Mouse (Mus musculus) G1E (cell line): ENCODE results near the gene Hoxb7. TPM values are rescaled to one million over a fixed set of nuclear protein-coding genes. Genes with fewer than 3 reads are reported as not detected.

ENCODE experiments used
- ATAC-seq: 2 replicates; pipeline ENCODE4 v1.8.0; 2016; ENCODE audit warnings: mild to moderate bottlenecking; ENCODE audit not compliant: insufficient number of reproducible peaks, poor library complexity, low FRiP score, severe bottlenecking; ENCODE audit errors: extremely low read depth
- DNase-seq: peaks from one replicate; pipeline ENCODE4 v3.0.0; 2012; ENCODE audit warnings: low spot score
- H3K27me3 ChIP-seq: 2 replicates; pipeline ENCODE4 v1.6.1; 2012; ENCODE audit warnings: mild to moderate bottlenecking, low read length, inconsistent platforms; ENCODE audit not compliant: insufficient read depth
- H3K36me3 ChIP-seq: replicated peaks from 2 replicates; pipeline ENCODE3; 2012; ENCODE audit warnings: mild to moderate bottlenecking, inconsistent platforms
- H3K4me1 ChIP-seq: 2 replicates; pipeline ENCODE4 v1.6.1; 2012; ENCODE audit warnings: low read depth, low read length, inconsistent platforms, mixed read lengths; ENCODE audit not compliant: insufficient read depth
- H3K4me3 ChIP-seq: 2 replicates; pipeline ENCODE4 v1.5.1; 2012; ENCODE audit warnings: low read depth, mild to moderate bottlenecking, inconsistent platforms, low read length, moderate library complexity, mixed read lengths
- H3K9me3 ChIP-seq: replicated peaks from 2 replicates; pipeline ENCODE4 v1.6.1; 2012; ENCODE audit warnings: inconsistent platforms
- CTCF ChIP-seq: IDR thresholded peaks from 2 replicates; pipeline ENCODE4 v1.5.1; 2012; ENCODE audit warnings: low read depth, low read length, inconsistent platforms, mixed read lengths
- GATA1 ChIP-seq: IDR thresholded peaks from 2 replicates; pipeline ENCODE4 v1.6.1; 2012; ENCODE audit warnings: borderline replicate concordance, low read length, inconsistent platforms, mixed read lengths
- GATA2 ChIP-seq: IDR thresholded peaks from 2 replicates; pipeline ENCODE4 v1.6.1; 2012; ENCODE audit warnings: low read depth, low read length, inconsistent platforms, borderline replicate concordance
- POLR2AphosphoS5 ChIP-seq: IDR thresholded peaks from 2 replicates; pipeline ENCODE4 v1.6.1; 2012; ENCODE audit warnings: low read depth, low read length, inconsistent platforms; ENCODE audit not compliant: insufficient replicate concordance
- TAL1 ChIP-seq: conservative IDR thresholded peaks from 2 replicates; pipeline ENCODE4 v1.6.1; 2012; ENCODE audit warnings: low read depth, low read length, inconsistent platforms, mixed read lengths
- polyA plus RNA-seq: library from polyadenylated mRNA; stranded (reverse); fragments of >175 nt; gene quantifications from 2 replicates; pipeline ENCODE4 v1.2.3, GENCODE M21; 2012
- total RNA-seq, 2 experiments: library from RNA; stranded (forward) in 1 of 2; stranded (reverse) in 1 of 2; fragments of 200-1000 nt in 1 of 2; fragments of >200 nt in 1 of 2; fragmentation: Nextera tagmentation in 1 of 2; gene quantifications; 2 replicates each; pipeline ENCODE4 v1.2.3; 2014 to 2017

The Hoxb7 gene
- total and polyA plus RNA-seq, 3 experiments, result not detected

GRCm38 (mm10) chr11:96296997-96297396 is 10.6 kb downstream of the Hoxb7 start:
- no peaks in the 10 kb centered on the region for H3K9me3 ChIP-seq
- no peak overlapping the region for H3K4me3 ChIP-seq
- ATAC-seq (no peak), DNase-seq (no peak)
- no peaks in the 10 kb centered on the region for H3K36me3 ChIP-seq
- peaks cover 82% of the 10 kb centered on the region for H3K27me3 ChIP-seq
- H3K4me1 ChIP-seq, result peaks cover 7% of the 10 kb centered on the region; the same call in 1 of the 2 replicates
- TF ChIP-seq CTCF, result no peak
- no peak for TF ChIP-seq GATA1
- TF ChIP-seq GATA2, result no peak
- no peak for TF ChIP-seq TAL1
- no peak for TF ChIP-seq POLR2AphosphoS5

GRCm38 (mm10) chr11:96297428-96297827 is 11.0 kb downstream of the Hoxb7 start:
- Histone ChIP-seq H3K4me3 (no peak overlapping the region), H3K9me3 (no peaks in the 10 kb centered on the region), H3K4me1 (peaks cover 7% of the 10 kb centered on the region; the same call in 1 of the 2 replicates), H3K27me3 (peaks cover 81% of the 10 kb centered on the region), H3K36me3 (no peaks in the 10 kb centered on the region)
- ATAC-seq (no peak), DNase-seq (no peak)
- no peak for TF ChIP-seq GATA1
- TF ChIP-seq CTCF, result no peak
- no peak for TF ChIP-seq POLR2AphosphoS5
- no peak for TF ChIP-seq GATA2
- TF ChIP-seq TAL1, result no peak

- no peak for DNase-seq
- ATAC-seq, result no peak
- Histone ChIP-seq H3K9me3 (no peaks in the 10 kb centered on the region), H3K4me1 (peaks cover 7% of the 10 kb centered on the region; the same call in 1 of the 2 replicates), H3K27me3 (peaks cover 80% of the 10 kb centered on the region), H3K36me3 (no peaks in the 10 kb centered on the region), H3K4me3 (no peak overlapping the region)
- TF ChIP-seq GATA1 (no peak), TAL1 (no peak), CTCF (no peak), POLR2AphosphoS5 (no peak), GATA2 (no peak)
Observed at GRCm38 (mm10) chr11:96297968-96298635, 11.7 kb downstream of the Hoxb7 start.

GRCm38 (mm10) chr11:96298895-96299667 is 12.7 kb downstream of the Hoxb7 start:
- ATAC-seq (no peak), DNase-seq (no peak)
- Histone ChIP-seq H3K9me3 (peaks cover 5% of the 10 kb centered on the region; the same call in 1 of the 2 replicates), H3K36me3 (no peaks in the 10 kb centered on the region), H3K4me3 (no peak overlapping the region), H3K27me3 (peaks cover 79% of the 10 kb centered on the region), H3K4me1 (peaks cover 7% of the 10 kb centered on the region; the same call in 1 of the 2 replicates)
- TF ChIP-seq GATA2 (no peak), TAL1 (no peak), GATA1 (no peak), CTCF (no peak), POLR2AphosphoS5 (no peak)

- no peak for TF ChIP-seq CTCF
- TF ChIP-seq GATA1, result no peak
- no peak for TF ChIP-seq TAL1
- no peak for TF ChIP-seq GATA2
- no peak for TF ChIP-seq POLR2AphosphoS5
- no peak for DNase-seq
- H3K27me3 ChIP-seq, result peaks cover 78% of the 10 kb centered on the region
- H3K9me3 ChIP-seq, result peaks cover 5% of the 10 kb centered on the region; the same call in 1 of the 2 replicates
- no peak overlapping the region for H3K4me3 ChIP-seq
- ATAC-seq, result no peak
- H3K36me3 ChIP-seq, result no peaks in the 10 kb centered on the region
- H3K4me1 ChIP-seq, result peaks cover 3% of the 10 kb centered on the region; the same call in 1 of the 2 replicates
Observed at GRCm38 (mm10) chr11:96299781-96300180, 13.4 kb downstream of the Hoxb7 start.

- TF ChIP-seq CTCF (no peak), GATA2 (no peak), GATA1 (no peak), POLR2AphosphoS5 (no peak), TAL1 (no peak)
- Histone ChIP-seq H3K4me3 (no peak overlapping the region), H3K4me1 (no peaks in the 10 kb centered on the region), H3K27me3 (peaks cover 76% of the 10 kb centered on the region), H3K36me3 (no peaks in the 10 kb centered on the region), H3K9me3 (peaks cover 5% of the 10 kb centered on the region; the same call in 1 of the 2 replicates)
- ATAC-seq, result no peak
- no peak for DNase-seq
Observed at GRCm38 (mm10) chr11:96300354-96301063, 14.1 kb downstream of the Hoxb7 start.
